Mouse (Mus musculus): ENCODE data around the gene Creb3l4.

DNA sequence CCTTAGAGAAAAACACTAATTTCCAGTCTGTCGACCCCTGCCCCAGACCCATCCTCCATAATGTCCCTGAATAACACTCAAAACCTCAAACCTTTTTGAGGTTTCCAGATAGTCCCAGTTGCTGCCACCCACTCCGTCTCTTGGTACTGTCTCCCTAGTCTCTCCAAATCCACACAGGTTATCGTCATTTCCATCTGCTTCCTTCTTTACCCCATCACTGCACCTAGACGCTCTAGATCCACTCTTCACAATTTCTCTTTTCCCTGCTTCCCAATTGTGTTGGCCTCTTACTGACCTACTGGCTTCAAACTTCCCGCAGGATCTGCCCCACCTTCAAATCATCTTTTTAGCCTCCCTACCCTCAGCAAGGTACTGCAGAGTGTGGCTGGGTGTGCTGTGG, 22.2 kb downstream of the Creb3l4 start:
- TF ChIP-seq CTCF (IDR thresholded peaks at IDR 0.05; ENCODE audit: low read depth) (no peak), EP300 (IDR thresholded peaks at IDR 0.05; ENCODE audit: low read depth) (no peak)

Data from liver, embryonic 14.5 days (tissue).